Mouse (Mus musculus) CH12.LX (cell line): Measurements from ENCODE around the gene Plppr3. TPM values are rescaled to one million over a fixed set of nuclear protein-coding genes. Genes with fewer than 3 reads are reported as not detected.

Experiments
- DNase-seq: peaks from one replicate; pipeline ENCODE4 v3.0.0-alpha.2; 2013; ENCODE audit errors: extremely low read depth
- H3K27ac ChIP-seq: 2 replicates; pipeline ENCODE4 v1.5.1; 2012; ENCODE audit warnings: low read depth, mild to moderate bottlenecking, control low read depth, moderate library complexity; ENCODE audit not compliant: insufficient read depth
- H3K27me3 ChIP-seq: replicated peaks from 2 replicates; pipeline ENCODE3; 2012; ENCODE audit warnings: inconsistent platforms
- H3K36me3 ChIP-seq, 2 experiments: replicated peaks in 1 of 2; 2 replicates each; pipeline versions ENCODE3 to v1.6.1; 2012; ENCODE audit warnings: inconsistent platforms in 1 of 2, low read length in 1 of 2, mild to moderate bottlenecking in 1 of 2, mixed read lengths in 1 of 2, moderate library complexity in 1 of 2; ENCODE audit not compliant: control insufficient read depth in 1 of 2, insufficient read depth in 1 of 2
- H3K4me1 ChIP-seq, 2 experiments: 2 replicates each; pipeline ENCODE4 v1.6.1; 2012; ENCODE audit warnings: inconsistent platforms in 1 of 2, moderate library complexity in 1 of 2; ENCODE audit not compliant: insufficient read depth in 2 of 2, control insufficient read depth in 1 of 2
- H3K4me2 ChIP-seq: 2 replicates; pipeline ENCODE4 v1.6.1; 2012; ENCODE audit warnings: low read depth, mild to moderate bottlenecking, control low read depth; ENCODE audit not compliant: poor library complexity, insufficient read depth, severe bottlenecking
- H3K4me3 ChIP-seq, 3 experiments: fragments of 150-350 bp in 1 of 3; sonication (generic) in 1 of 3; replicated peaks in 1 of 3; 2 replicates each; pipeline versions ENCODE3 to v1.5.1; 2011 to 2012; ENCODE audit warnings: low read depth in 2 of 3, low read length in 2 of 3, mild to moderate bottlenecking in 2 of 3, moderate library complexity in 2 of 3, control low read depth in 1 of 3, improper control_type of control experiment in 1 of 3, inconsistent platforms in 1 of 3, mixed read lengths in 1 of 3; ENCODE audit not compliant: poor library complexity in 1 of 3
- H3K79me2 ChIP-seq: replicated peaks from 2 replicates; pipeline ENCODE4 v1.6.1; 2012; ENCODE audit warnings: mild to moderate bottlenecking, moderate library complexity; ENCODE audit not compliant: control insufficient read depth, poor library complexity, insufficient read depth, severe bottlenecking; ENCODE audit errors: extremely low read depth
- H3K9ac ChIP-seq: 2 replicates; pipeline ENCODE4 v1.6.1; 2012; ENCODE audit warnings: low read depth, mild to moderate bottlenecking, control low read depth, moderate library complexity; ENCODE audit not compliant: insufficient read depth
- H3K9me3 ChIP-seq: replicated peaks from 2 replicates; pipeline ENCODE3; 2012; ENCODE audit warnings: low read length, inconsistent platforms, mixed read lengths
- CHD1 ChIP-seq: IDR thresholded peaks from 2 replicates; pipeline ENCODE4 v1.6.1; 2012; ENCODE audit warnings: low read depth, low read length, improper control_type of control experiment, inconsistent platforms
- CTCF ChIP-seq, 2 experiments: IDR thresholded peaks in 1 of 2; conservative IDR thresholded peaks in 1 of 2; 2 replicates each; pipeline ENCODE4 v1.5.1; 2011 to 2012; ENCODE audit warnings: low read depth in 2 of 2, low read length in 2 of 2, improper control_type of control experiment in 1 of 2, inconsistent platforms in 1 of 2, mild to moderate bottlenecking in 1 of 2, moderate library complexity in 1 of 2
- E2F4 ChIP-seq: IDR thresholded peaks from 2 replicates; pipeline ENCODE4 v1.6.1; 2011; ENCODE audit warnings: low read depth, low read length, improper control_type of control experiment; ENCODE audit not compliant: insufficient replicate concordance
- EP300 ChIP-seq: IDR thresholded peaks from 2 replicates; pipeline ENCODE4 v1.6.1; 2011; ENCODE audit warnings: low read length, improper control_type of control experiment
- ETS1 ChIP-seq: conservative IDR thresholded peaks from 2 replicates; pipeline ENCODE4 v1.6.1; 2012; ENCODE audit warnings: low read depth, mild to moderate bottlenecking, inconsistent platforms, low read length, improper control_type of control experiment, moderate library complexity
- GABPA ChIP-seq: IDR thresholded peaks from 2 replicates; pipeline ENCODE4 v1.6.1; 2012; ENCODE audit warnings: low read depth, low read length, improper control_type of control experiment, inconsistent platforms; ENCODE audit not compliant: insufficient replicate concordance
- JUND ChIP-seq: conservative IDR thresholded peaks from 2 replicates; pipeline ENCODE4 v1.6.1; 2011; ENCODE audit warnings: low read depth, low read length, improper control_type of control experiment
- MAFK ChIP-seq: IDR thresholded peaks from 2 replicates; pipeline ENCODE4 v1.6.1; 2011; ENCODE audit warnings: low read length, improper control_type of control experiment; ENCODE audit not compliant: insufficient replicate concordance
- MAX ChIP-seq: IDR thresholded peaks from 2 replicates; pipeline ENCODE4 v1.6.1; 2011; ENCODE audit warnings: low read length, improper control_type of control experiment
- MYC ChIP-seq: IDR thresholded peaks from 2 replicates; pipeline ENCODE4 v1.6.1; 2011; ENCODE audit warnings: low read depth, mild to moderate bottlenecking, improper control_type of control experiment, low read length
- NELFE ChIP-seq: IDR thresholded peaks from 2 replicates; pipeline ENCODE4 v1.6.1; 2011; ENCODE audit warnings: low read depth, low read length, improper control_type of control experiment
- PAX5 ChIP-seq: IDR thresholded peaks from 2 replicates; pipeline ENCODE4 v1.6.1; 2012; ENCODE audit warnings: low read length, inconsistent platforms, mixed read lengths
- POLR2A ChIP-seq: IDR thresholded peaks from 2 replicates; pipeline ENCODE4 v1.6.1; 2011; ENCODE audit warnings: low read depth, mild to moderate bottlenecking, improper control_type of control experiment, low read length
- RCOR1 ChIP-seq: conservative IDR thresholded peaks from 2 replicates; pipeline ENCODE4 v1.6.1; 2012; ENCODE audit warnings: low read depth, mild to moderate bottlenecking, inconsistent platforms, low read length, improper control_type of control experiment
- SMC3 ChIP-seq: IDR thresholded peaks from 2 replicates; pipeline ENCODE4 v1.6.1; 2011; ENCODE audit warnings: low read depth, low read length, improper control_type of control experiment
- TBP ChIP-seq: conservative IDR thresholded peaks from 2 replicates; pipeline ENCODE4 v1.6.1; 2011; ENCODE audit warnings: low read depth, low read length, improper control_type of control experiment
- TCF12 ChIP-seq: IDR thresholded peaks from 2 replicates; pipeline ENCODE4 v1.6.1; 2014; ENCODE audit warnings: low read depth, mild to moderate bottlenecking, inconsistent platforms, low read length, improper control_type of control experiment
- USF1 ChIP-seq: IDR thresholded peaks from 2 replicates; pipeline ENCODE4 v1.6.1; 2014; ENCODE audit warnings: low read depth, mild to moderate bottlenecking, inconsistent platforms, low read length, improper control_type of control experiment
- ZKSCAN1 ChIP-seq: IDR thresholded peaks from 2 replicates; pipeline ENCODE4 v1.6.1; 2012; ENCODE audit warnings: low read depth, inconsistent platforms, low read length, improper control_type of control experiment, borderline replicate concordance
- ZMIZ1 ChIP-seq: IDR thresholded peaks from 2 replicates; pipeline ENCODE4 v1.6.1; 2012; ENCODE audit warnings: low read depth, mild to moderate bottlenecking, inconsistent platforms, low read length, improper control_type of control experiment
- dilution Hi-C: fragments of 300-500 bp; cut with MboI; formaldehyde crosslinking; loops from 2 replicates; pipeline ENCODE4 v1.14.3; 2020; ENCODE audit warnings: low sequenced_read_pairs; ENCODE audit not compliant: extremely low pct_unique_long_range_greater_than_20kb, extremely low pct_ligation_motif_present
- in situ Hi-C: fragments of 300-500 bp; cut with MboI; formaldehyde crosslinking; loops from 3 replicates; pipeline ENCODE4 v1.14.3; 2019; ENCODE audit warnings: low sequenced_read_pairs, low pct_ligation_motif_present, low pct_unique_long_range_greater_than_20kb, mixed read lengths
- polyA plus RNA-seq: library from polyadenylated mRNA; unstranded; fragments of >175 nt; gene quantifications from 2 replicates; pipeline ENCODE4 v1.2.1, GENCODE M21; 2012; ENCODE audit warnings: low read depth; ENCODE audit not compliant: insufficient read length
- total RNA-seq, 2 experiments: library from RNA; depleted of rRNA; stranded (reverse); fragments of 300-350 nt in 1 of 2; fragments of >200 nt in 1 of 2; gene quantifications; 2 replicates each; pipeline ENCODE4 v1.2.3; 2012 to 2014

Gene Plppr3
- total and polyA plus RNA-seq, 3 experiments: 0.47 to 3.4 TPM; not detected in 1

DNA sequence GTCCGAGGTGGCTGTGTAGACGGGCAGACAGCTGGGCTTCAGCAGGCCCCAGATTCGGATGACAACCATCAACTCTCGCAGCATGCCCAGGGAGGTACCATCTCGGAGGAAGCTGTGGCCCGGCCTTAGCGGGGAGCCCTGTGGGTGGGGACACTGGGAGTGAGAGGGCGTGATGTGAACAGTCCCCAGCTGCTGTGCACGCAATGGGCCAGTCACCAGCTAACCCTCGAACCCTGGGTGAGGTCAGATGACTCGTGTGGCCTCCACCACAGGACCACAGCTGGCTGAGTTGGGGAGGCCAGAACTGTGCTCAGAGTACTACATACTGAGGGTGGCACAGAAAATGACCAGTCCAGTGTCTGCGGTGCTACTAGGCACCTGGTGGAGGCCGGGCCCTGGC lies 22.4 kb upstream of the Plppr3 start:
- Histone ChIP-seq H3K4me1 (peaks cover 9 to 50% of the 10 kb centered on the region in 2 experiments), H3K27me3 (no peaks in the 10 kb centered on the region), H3K27ac (no peak overlapping the region), H3K79me2 (no peaks in the 10 kb centered on the region), H3K4me2 (no peak overlapping the region), H3K9ac (no peak overlapping the region), H3K36me3 (peaks cover 18 to 74% of the 10 kb centered on the region in 2 experiments), H3K4me3 (no peak overlapping the region), H3K9me3 (no peaks in the 10 kb centered on the region)
- no peak for TF ChIP-seq MYC
- TF ChIP-seq JUND: no peak
- no peak for TF ChIP-seq TBP
- TF ChIP-seq MAFK: no peak
- TF ChIP-seq CTCF (conservative IDR thresholded peaks at IDR 0.05 in 1 of 2, IDR thresholded peaks at IDR 0.05 in 1 of 2; ENCODE audit: low read depth in 2 of 2, low read length in 2 of 2): no peak
- TF ChIP-seq MAX: no peak
- no peak for TF ChIP-seq POLR2A
- no peak for TF ChIP-seq ETS1
- TF ChIP-seq EP300: no peak
- TF ChIP-seq NELFE: no peak
- in situ Hi-C loops: no loop called here
- no peak for DNase-seq
- dilution Hi-C loops: no loop called here

DNA sequence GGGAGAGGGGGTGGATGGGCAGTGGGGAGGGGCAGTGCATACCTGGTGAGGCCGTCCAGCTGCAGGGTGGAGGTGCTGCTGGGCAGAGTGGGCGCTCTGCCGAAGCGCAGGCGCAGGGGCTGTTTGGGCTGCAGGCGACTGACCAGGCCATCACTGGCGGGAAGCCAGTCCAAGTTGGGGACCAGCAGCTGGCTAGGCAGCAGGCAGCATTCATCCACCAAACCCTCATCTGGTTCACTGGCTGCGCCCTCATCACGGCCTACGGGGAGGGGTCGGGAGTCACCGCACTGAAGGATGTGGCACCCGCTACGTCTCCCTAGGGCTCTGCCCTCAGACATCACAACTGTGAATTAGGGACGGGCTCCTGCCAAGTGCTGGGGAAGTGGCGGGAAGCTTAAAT lies 21.9 kb upstream of the Plppr3 start:
- Histone ChIP-seq H3K4me1 (peaks cover 9 to 46% of the 10 kb centered on the region in 2 experiments), H3K27me3 (peaks cover under 1% of the 10 kb centered on the region), H3K9ac (no peak overlapping the region)
- dilution Hi-C loops: no loop called here
- TF ChIP-seq ZKSCAN1 (no peak), SMC3 (no peak), MYC (no peak), E2F4 (no peak), ETS1 (no peak), TCF12 (no peak), CHD1 (no peak), NELFE (no peak), PAX5 (no peak), MAX (no peak), RCOR1 (no peak), ZMIZ1 (no peak), GABPA (no peak), MAFK (no peak), USF1 (no peak), EP300 (no peak), TBP (no peak)
- TF ChIP-seq, all 38 proteins: peak for 0
- Histone ChIP-seq H3K4me3 (no peak overlapping the region), H3K9me3 (no peaks in the 10 kb centered on the region), H3K4me2 (no peak overlapping the region), H3K27ac (no peak overlapping the region), H3K36me3 (peaks cover 18 to 70% of the 10 kb centered on the region in 2 experiments), H3K79me2 (no peaks in the 10 kb centered on the region)
- in situ Hi-C loops: no loop called here
- no peak for DNase-seq
